ENCODE assay signal across 21 mouse cellular contexts in the genomic region with DNA sequence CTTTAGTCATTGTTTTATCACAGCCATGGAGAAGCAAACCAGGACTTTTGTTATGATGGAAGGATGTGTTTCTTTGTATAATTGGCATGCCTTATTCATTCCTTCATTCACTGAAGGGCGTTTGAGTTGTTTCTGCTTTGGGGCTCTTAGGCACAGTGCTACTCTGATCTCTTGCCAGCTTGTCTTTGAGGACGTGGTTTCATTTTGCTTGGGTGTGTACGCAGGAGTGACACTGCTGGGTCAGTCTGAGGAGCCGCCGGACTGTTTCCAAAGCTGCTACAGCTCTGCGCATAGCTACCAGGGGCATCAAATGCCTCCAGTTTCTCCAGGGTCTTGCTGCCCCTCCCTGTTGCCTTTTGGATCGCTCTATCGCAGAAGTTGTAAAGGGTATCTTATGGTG.
DNase-seq lines count a peak whose midpoint lies in the region; TF ChIP-seq lines count a peak whose summit lies in the region.
"Had no signal": no experiment of that assay in that cellular context is flagged by ENCODE, and none has a peak within 500 bp of the region (broad histone marks: within the 10 kb centered on the region; RNA-seq: fewer than 3 reads in every experiment).

No protein-coding gene starts in this region.

- TF ChIP-seq POLR2A in lung, adult 2 months (IDR thresholded peaks at IDR 0.05; ENCODE audit: borderline replicate concordance, extremely low read depth, low read depth, low read length): no peak

- WGBS in lung, adult 2 months: 54% methylated on average over 8 of the region's 8 CpGs

- DNase-seq in adrenal gland, postnatal 25 days: peak; percentile 6
- DNase-seq in adrenal gland, adult 8-10 months: no peak
- peak; percentile 40 to 63 for DNase-seq in lung, adult 18-20 months
- DNase-seq in lung, adult 2 months: no peak
- peak; percentile 63 for DNase-seq in lung, postnatal 10 days
- no peak for DNase-seq in right cerebral cortex, postnatal 10 days (ENCODE audit: low spot score in 2 of 2)
- DNase-seq in natural killer cell, adult 2 months (ENCODE audit: low spot score in 2 of 2): no peak
- DNase-seq: cerebellum, adult 8-10 months; cerebellum, postnatal 25 days; forebrain, postnatal 0 days; gastrocnemius, postnatal 10 days; kidney, adult 9 months; kidney, postnatal 14 days; right cerebral cortex, postnatal 25 days had no signal

- no peak for TF ChIP-seq CTCF in lung, adult 2 months (IDR thresholded peaks at IDR 0.05; ENCODE audit: insufficient read depth, low read length)

- no peak overlapping the region for H3K4me3 ChIP-seq in lung, adult 2 months (replicated peaks; ENCODE audit: extremely low read depth, low read depth, low read length)
- H3K4me3 ChIP-seq: embryonic facial prominence, embryonic 10.5 days; embryonic facial prominence, embryonic 15.5 days; forebrain, embryonic 12.5 days; left cerebral cortex, adult 2 months; limb, embryonic 13.5 days; midbrain, embryonic 12.5 days; stomach, embryonic 15.5 days had no signal

- peaks cover 5% of the 10 kb centered on the region for H3K4me1 ChIP-seq in lung, adult 2 months (ENCODE audit: control insufficient read depth, insufficient read depth, low read length)
- H3K4me1 ChIP-seq: embryonic facial prominence, embryonic 15.5 days; stomach, embryonic 15.5 days had no signal

Comparison
In these comparisons a context has a peak if more than half of its experiments do, and no peak if none do; other contexts are left out.
1. DNase-seq: peak in adrenal gland, postnatal 25 days (single experiment), lung, adult 18-20 months (2 of 2) and lung, postnatal 10 days (single experiment); none in adrenal gland, adult 8-10 months (single experiment), lung, adult 2 months (single experiment), right cerebral cortex, postnatal 10 days (0 of 2) and natural killer cell, adult 2 months (0 of 2).